Mouse (Mus musculus): ENCODE data around the gene Frk. TPM values are rescaled to one million over a fixed set of nuclear protein-coding genes. Genes with fewer than 3 reads are reported as not detected.
"Not testable (repeated sequence)": the region's sequence is repeated elsewhere in the genome, so short reads cannot be mapped to it uniquely, and the experiment has no call there.

Frk gene
- polyA plus RNA-seq, 1 experiment from 2014 or later: 10.4 TPM

GRCm38 (mm10) chr10:34618490-34618889 is 135.3 kb downstream of the Frk start:
- TF ChIP-seq CTCF (IDR thresholded peaks at IDR 0.05; ENCODE audit: low read depth) (no peak), EP300 (optimal IDR thresholded peaks at IDR 0.05) (no peak)
- WGBS: 33% methylated on average over 3 of the region's 3 CpGs
- Histone ChIP-seq H3K9ac (ENCODE audit: low read length) (no peak overlapping the region), H3K4me1 (replicated peaks; ENCODE audit: control insufficient read depth, insufficient read depth) (no peaks in the 10 kb centered on the region), H3K9me3 (ENCODE audit: control insufficient read depth, low read length) (no peaks in the 10 kb centered on the region), H3K36me3 (ENCODE audit: control insufficient read depth, insufficient read depth, low read length) (no peaks in the 10 kb centered on the region), H3K27me3 (ENCODE audit: control insufficient read depth, insufficient read depth, low read length) (no peaks in the 10 kb centered on the region), H3K4me3 (ENCODE audit: low read depth, low read length) (no peak overlapping the region), H3K27ac (replicated peaks) (no peak overlapping the region), H3K4me2 (replicated peaks; ENCODE audit: low read depth) (no peak overlapping the region)
- no peak for DNase-seq (ENCODE audit: low spot score)
- ATAC-seq (ENCODE audit: low FRiP score, low TSS enrichment): no peak

- H3K4me3 ChIP-seq (ENCODE audit: low read depth, low read length); DNase-seq (ENCODE audit: low spot score): not testable (repeated sequence)
Observed at GRCm38 (mm10) chr10:34620540-34620939, 137.3 kb downstream of the Frk start.

GRCm38 (mm10) chr10:34638245-34638644 is 155.0 kb downstream of the Frk start:
- H3K4me1 ChIP-seq (replicated peaks; ENCODE audit: control insufficient read depth, insufficient read depth): no peaks in the 10 kb centered on the region
- H3K4me3 ChIP-seq (ENCODE audit: low read depth, low read length): no peak overlapping the region
- no peak overlapping the region for H3K27ac ChIP-seq (replicated peaks)
- H3K4me2 ChIP-seq (replicated peaks; ENCODE audit: low read depth): no peak overlapping the region
- TF ChIP-seq EP300 (optimal IDR thresholded peaks at IDR 0.05) (no peak), CTCF (IDR thresholded peaks at IDR 0.05; ENCODE audit: low read depth) (peak; percentile 54)
- ATAC-seq (ENCODE audit: low FRiP score, low TSS enrichment) (no peak), DNase-seq (ENCODE audit: low spot score) (no peak)
- 67% methylated on average over 1 of the region's 1 CpGs for WGBS
- no peaks in the 10 kb centered on the region for H3K9me3 ChIP-seq (ENCODE audit: control insufficient read depth, low read length)
- no peaks in the 10 kb centered on the region for H3K36me3 ChIP-seq (ENCODE audit: control insufficient read depth, insufficient read depth, low read length)
- H3K27me3 ChIP-seq (ENCODE audit: control insufficient read depth, insufficient read depth, low read length): no peaks in the 10 kb centered on the region
- no peak overlapping the region for H3K9ac ChIP-seq (ENCODE audit: low read length)

More at GRCm38 (mm10) chr10:34620540-34620939, 137.3 kb downstream of the Frk start:
- H3K36me3 ChIP-seq (ENCODE audit: control insufficient read depth, insufficient read depth, low read length); H3K4me1 ChIP-seq (replicated peaks; ENCODE audit: control insufficient read depth, insufficient read depth); H3K4me2 ChIP-seq (replicated peaks; ENCODE audit: low read depth); H3K9ac ChIP-seq (ENCODE audit: low read length); ATAC-seq (ENCODE audit: low FRiP score, low TSS enrichment); H3K27ac ChIP-seq (replicated peaks); H3K27me3 ChIP-seq (ENCODE audit: control insufficient read depth, insufficient read depth, low read length); H3K9me3 ChIP-seq (ENCODE audit: control insufficient read depth, low read length): not testable (repeated sequence)
- 87% methylated on average over 8 of the region's 8 CpGs for WGBS

Other genes starting within 250 kb of the Frk start
- 46.7 and 49.1 TPM in 2 replicates for gene Tspyl1, start 201.2 kb upstream of the Frk start, polyA plus RNA-seq (2015; fragmentation: Nextera tagmentation; extraction: Ambion mirVana)
- gene Tspyl4, start 186.0 kb upstream of the Frk start, polyA plus RNA-seq (2015; fragmentation: Nextera tagmentation; extraction: Ambion mirVana): 11.9 and 12.8 TPM in 2 replicates
- 0.04 and 0.06 TPM in 2 replicates for gene Col10a1, start 93.4 kb upstream of the Frk start, polyA plus RNA-seq (2015; fragmentation: Nextera tagmentation; extraction: Ambion mirVana)
- gene Nt5dc1, start 64.8 kb upstream of the Frk start, polyA plus RNA-seq (2015; fragmentation: Nextera tagmentation; extraction: Ambion mirVana): 11.2 and 12.4 TPM in 2 replicates